Mouse (Mus musculus) brain, embryonic 18.5 days (tissue): Measurements from ENCODE around the gene Mafg.
A peak's percentile ranks its signal among the peaks of the same experiment; 100 is the strongest.
"Not testable (repeated sequence)": the region's sequence is repeated elsewhere in the genome, so short reads cannot be mapped to it uniquely, and the experiment has no call there.

Experiments used
- DNase-seq: peaks from one replicate; pipeline ENCODE4 v3.0.0-alpha.2; 2012; ENCODE audit warnings: low read depth, low spot score

The Mafg gene

GRCm38 (mm10) chr11:120598283-120598989 lies 35.0 kb downstream of the Mafg start, which contains the start of the genes Alyref and Anapc11:
Alyref (minus strand) TSS chr11:120598365.
Anapc11 (plus strand) TSS chr11:120598421.
- peak; percentile 89 for DNase-seq

DNA sequence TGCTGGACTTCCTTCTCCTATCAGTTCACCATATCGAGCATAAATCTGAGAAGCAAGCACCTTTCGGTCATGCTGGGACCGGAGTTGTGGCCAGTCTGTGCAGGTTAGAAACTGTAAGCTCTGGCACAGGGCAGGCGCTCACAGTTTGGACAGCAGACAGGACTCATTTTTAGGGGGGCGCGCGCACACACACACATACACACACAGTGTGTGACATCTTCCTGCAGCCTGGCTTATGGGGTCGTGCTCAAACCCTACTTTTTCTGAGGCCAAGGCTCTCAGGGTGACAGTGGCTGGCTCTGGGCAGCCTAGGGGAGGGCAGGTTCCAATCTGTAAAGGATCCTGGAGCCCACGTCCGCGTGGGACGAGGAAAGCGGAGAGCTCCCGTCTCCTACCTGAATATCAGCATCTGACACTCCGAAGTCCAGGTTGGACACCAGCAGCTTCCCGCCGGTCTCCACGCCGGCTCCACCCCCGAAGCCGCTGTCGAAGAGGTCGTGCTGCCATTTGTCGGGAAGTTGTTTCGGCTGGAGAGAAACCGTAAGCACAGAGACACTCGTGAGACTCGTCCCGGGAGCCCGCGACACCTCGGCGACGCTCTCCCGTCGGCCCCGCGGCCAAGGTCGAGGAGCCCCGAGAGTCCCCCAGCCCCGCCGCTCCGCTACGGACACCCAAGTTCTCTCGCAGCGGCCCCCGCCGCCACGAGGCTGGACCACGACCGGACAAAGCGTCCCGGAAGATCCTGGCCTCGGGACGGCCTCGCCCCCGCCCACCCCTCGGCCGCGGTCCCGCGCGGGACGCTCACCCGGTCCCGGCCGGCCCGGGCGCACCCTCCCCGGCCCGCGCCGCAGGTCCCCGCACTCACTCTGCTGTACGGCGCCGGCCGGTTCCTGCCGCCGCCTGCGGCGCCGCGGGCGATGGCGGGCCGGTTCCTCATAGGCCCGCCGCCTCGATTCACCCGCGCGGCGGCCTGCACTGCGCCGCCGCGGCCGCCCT lies 35.9 kb downstream of the Mafg start:
- DNase-seq, result no peak

DNA sequence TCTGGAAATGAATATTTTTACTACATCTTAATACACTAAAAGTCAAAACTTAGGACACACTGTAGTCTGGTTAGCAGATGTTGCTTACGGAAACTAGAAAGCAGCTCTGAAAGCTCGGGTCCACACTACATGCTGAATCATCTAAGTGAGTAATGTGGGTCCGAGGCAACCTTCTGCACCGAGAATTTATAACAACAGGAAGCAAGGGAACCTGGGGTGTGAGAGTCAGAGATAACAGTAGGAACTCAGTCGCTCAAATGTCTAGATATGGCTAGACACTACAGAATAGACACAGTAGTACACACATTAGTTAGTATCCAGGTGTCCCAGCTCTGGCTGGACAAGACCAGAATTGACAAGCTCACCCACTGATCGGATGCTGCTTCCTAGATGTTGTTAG lies 44.9 kb downstream of the Mafg start:
- no peak for DNase-seq

- DNase-seq, result no peak
Observed at GRCm38 (mm10) chr11:120583937-120584336, 49.5 kb downstream of the Mafg start.

- DNase-seq, result not testable (repeated sequence)
Observed at GRCm38 (mm10) chr11:120582982-120583293, 50.5 kb downstream of the Mafg start.

- no peak for DNase-seq
Observed at GRCm38 (mm10) chr11:120582268-120582981, 51.0 kb downstream of the Mafg start.

DNA sequence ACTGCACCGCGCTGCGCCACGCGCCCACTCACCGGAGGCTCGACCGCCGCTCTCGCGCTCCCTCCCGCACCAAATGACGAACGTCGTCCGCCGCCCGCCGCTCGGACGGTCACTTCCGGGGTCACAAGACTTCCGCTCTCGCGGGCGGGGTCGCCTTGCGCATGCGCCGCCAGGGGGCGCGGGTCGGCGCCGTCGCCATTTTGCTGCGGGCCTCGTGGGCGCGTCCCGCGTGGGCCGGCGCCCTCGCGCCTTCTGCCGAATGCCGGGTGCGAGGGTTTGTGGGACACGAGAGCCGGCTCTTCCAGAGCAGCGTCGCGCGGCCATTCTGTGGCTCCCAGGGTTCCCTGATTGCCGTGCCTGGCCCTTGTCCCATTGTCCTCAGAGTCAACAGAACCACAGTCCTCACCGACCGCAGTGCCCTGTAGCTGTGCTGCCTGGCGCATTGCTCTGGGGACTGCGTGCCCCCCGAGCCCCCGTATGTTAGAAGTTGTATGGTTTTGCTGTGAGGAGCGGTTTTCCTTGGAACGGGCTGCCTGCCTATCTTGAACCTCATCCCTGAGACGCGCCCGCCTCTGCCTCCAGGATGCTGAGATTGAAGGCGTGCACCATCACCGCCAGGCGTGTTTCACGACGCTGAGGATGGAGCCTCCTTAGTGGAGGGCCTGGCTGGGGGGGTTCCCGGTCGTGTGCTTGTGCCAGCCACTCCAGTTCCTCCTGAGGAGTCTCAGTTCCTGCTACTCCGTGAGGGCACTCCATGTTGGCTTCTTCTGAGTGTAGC lies 51.7 kb downstream of the Mafg start, which contains the start of gene Arhgdia:
Arhgdia (minus strand) TSS at position 135 of the 778 bp plus-strand sequence.
- DNase-seq, result no peak

- no peak for DNase-seq
Observed at GRCm38 (mm10) chr11:120580871-120581331, 52.5 kb downstream of the Mafg start.

- DNase-seq, result no peak
Observed at GRCm38 (mm10) chr11:120580190-120580589, 53.2 kb downstream of the Mafg start.

GRCm38 (mm10) chr11:120579316-120580107 lies 53.9 kb downstream of the Mafg start:
- no peak for DNase-seq

DNA sequence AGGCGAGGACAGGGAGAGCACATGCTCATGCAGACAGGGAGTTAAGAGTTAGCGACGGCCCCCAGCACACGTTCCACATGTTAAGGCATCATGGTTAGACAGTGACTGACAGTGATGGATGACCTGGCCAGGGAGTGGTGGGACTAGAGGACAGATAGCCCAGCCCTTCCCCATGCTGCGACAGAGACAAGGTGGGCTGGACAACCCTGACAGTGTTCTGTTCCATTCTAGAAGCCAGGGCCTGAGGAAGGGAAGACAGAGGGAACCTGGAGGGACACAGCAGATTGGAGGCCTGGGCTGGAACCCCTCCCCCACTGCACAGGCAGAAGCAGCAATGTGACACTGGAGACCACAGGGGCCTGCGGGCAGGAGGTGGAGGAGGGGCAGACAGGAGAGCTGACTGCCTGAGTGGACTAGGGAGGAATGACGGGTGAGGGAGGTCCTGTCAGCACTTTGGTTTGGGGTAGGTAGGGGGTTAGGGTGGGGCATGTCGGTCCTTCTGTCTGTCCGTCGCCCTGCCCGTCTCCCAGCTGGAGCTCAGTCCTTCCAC lies 54.6 kb downstream of the Mafg start:
- DNase-seq, result no peak

GRCm38 (mm10) chr11:120578024-120578693 lies 55.2 kb downstream of the Mafg start:
- DNase-seq, result no peak

DNA sequence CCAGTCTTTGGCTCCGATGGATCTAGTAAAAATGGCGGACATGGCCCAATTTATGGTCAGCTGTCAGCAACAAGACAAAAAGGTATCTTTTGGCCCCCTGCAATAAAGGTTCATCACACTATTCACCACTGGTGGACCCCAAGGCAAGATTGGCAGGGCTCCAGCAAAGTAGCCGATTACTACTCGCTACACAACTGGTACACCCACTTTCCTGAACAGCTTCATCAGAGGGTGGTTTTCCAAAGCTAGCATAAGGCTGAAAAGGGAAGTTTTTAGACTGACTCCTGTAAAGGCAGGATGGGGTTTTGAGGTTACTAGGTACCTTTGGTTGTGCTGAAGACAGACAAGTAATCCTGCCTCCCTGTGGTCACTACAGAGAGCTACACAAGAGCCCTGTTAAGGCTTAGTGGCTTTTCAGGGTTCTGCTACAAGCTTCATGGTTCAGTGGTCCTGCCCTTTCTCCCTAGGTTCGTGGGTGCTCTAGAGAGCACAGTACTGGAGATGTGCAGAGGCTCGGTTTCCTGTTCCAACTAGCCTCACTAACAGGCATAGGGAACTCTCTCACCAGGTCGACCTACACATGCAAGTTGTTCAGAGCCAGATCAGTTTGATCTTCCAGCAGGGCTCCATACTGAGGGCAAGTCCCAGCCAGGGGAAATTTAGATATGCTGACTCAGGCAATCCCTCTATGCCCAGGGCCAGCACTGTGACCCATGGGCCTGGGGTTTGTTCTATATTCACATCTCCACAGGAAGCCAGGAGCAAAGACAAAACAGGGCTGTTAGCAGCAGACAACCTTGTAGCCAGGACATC lies 56.0 kb downstream of the Mafg start:
- no peak for DNase-seq

- DNase-seq, result no peak
Observed at GRCm38 (mm10) chr11:120576365-120576981, 56.9 kb downstream of the Mafg start.

DNA sequence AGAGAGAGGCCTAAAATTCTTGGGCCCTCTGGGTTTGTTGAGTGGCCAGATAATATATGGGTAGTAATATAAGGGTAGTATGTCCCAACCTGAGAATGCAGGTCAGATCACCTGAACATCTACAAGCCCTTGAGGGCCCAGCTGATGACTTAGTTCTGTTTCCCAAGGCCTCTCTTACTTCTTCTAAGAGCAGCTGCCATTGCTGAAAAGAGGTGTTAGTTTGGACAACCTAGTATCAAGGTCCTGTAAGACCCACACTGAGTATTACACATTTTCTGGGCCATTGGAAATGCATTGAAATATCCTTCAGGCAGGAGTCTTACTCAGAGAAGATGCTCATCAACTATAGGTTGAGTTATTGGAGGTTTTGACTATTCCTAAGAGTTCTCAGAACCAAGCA lies 57.5 kb downstream of the Mafg start:
- no peak for DNase-seq
